Mouse (Mus musculus): ENCODE measurements around the gene Hdac11. TPM values are rescaled to one million over a fixed set of nuclear protein-coding genes. Genes with fewer than 3 reads are reported as not detected.

Gene Hdac11
- total RNA-seq, 2 experiments from 2014 or later: 173 to 178 TPM

DNA sequence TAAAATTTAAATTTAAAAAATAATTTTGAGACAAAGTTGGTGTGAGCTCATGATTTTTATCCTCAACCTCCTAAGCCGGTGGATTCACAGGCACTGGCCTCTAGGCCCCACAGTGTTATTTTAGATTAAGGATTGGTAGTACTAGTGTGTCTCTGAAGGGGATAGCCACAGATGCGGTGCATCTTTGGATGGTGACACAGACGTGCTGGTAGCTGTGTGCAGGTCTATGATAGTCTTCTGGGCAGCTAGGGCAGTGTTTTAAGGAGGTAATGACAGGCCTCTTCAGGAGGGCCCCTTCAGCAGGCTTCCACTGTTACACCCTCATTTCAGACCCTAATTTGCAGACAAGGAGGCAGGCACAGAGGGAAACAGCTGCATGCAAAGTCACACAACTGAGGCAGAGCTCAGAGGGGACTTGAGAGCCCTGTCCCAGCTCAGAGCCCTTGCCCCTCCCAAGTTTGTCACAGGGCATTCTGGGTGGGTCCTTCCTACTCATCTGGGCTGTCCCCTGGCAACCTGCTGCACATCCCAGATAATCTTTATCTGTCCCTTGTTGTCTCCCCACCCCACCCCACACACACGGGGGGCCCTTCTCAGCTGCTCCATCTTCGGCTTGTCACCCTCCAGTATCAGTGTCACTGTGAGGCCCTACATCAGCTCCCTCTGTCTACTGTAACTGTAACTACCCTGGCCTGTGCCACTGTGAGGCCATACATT, 6.9 kb downstream of the Hdac11 start:
- no peak for DNase-seq (ENCODE audit: low spot score in 2 of 2)
- intact Hi-C loops (cut with DNase I): no loop called here

DNA sequence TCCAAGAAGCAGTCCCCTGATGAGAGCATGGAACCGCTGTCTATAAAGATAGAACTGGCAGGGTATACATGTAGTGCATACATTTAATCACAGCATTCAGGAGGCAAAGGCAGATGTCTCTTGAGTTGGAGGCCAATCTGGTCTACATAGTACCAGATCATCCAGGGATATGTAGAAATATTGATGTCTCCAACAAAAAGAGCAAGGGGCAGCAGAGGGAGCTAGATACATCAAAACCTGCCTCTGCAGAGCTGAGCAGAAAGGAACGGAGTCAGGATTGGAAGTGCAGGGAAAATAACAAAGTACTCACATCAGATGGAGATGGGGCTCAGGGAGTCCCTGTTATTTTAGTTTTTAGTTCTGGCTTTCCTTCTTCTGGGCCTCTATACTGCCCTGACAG, 8.1 kb downstream of the Hdac11 start:
- DNase-seq (ENCODE audit: low spot score in 2 of 2): no peak
- intact Hi-C loops (cut with DNase I): no loop called here

GRCm38 (mm10) chr6:91165210-91165609, 8.7 kb downstream of the Hdac11 start:
- intact Hi-C loops (cut with DNase I): loop anchor here (1.0 kb wide), 1 partner anchor 112 kb away; no protein-coding TSS in a partner anchor
- DNase-seq (ENCODE audit: low spot score in 2 of 2): peak; percentile 73 to 76

DNA sequence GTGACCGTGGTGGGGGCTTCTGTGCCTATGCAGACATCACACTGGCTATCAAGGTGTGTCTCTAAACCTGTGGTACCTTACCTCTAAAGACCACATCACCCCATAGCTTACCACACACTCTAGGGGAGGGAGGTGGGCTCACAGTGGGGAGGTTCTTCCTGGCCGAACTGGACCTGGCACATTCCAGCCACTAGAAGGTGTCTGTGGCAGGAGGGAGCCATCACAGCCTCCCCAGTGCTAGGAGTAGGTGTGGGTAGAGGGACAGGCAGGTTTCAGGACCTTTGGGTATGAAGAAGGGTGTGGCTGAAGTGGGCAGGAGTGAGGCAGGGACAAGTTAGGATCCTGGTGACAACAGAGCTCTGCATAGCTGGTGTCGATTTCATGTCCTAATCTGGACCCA, 11.4 kb downstream of the Hdac11 start:
- no peak for DNase-seq (ENCODE audit: low spot score in 2 of 2)
- intact Hi-C loops (cut with DNase I): no loop called here

DNA sequence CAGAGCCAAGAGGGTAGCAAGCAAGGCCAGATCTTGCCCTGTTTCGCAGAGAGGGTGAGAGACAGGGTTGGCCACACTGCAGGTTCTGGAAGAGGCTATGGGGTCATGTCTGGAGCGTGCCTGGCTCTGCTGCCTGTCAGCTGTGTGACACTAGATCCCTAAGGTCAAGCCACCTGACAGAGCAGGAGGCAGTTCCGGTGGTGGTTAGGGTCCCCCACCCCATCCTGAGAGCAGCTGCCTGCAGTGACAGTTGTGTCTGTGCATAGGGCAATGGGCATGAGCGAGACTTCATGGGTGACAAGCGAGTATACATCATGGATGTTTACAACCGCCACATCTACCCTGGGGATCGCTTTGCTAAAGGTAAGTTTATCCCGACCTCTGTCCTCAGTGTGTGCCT, 12.7 kb downstream of the Hdac11 start:
- intact Hi-C loops (cut with DNase I): no loop called here
- no peak for DNase-seq (ENCODE audit: low spot score in 2 of 2)

DNA sequence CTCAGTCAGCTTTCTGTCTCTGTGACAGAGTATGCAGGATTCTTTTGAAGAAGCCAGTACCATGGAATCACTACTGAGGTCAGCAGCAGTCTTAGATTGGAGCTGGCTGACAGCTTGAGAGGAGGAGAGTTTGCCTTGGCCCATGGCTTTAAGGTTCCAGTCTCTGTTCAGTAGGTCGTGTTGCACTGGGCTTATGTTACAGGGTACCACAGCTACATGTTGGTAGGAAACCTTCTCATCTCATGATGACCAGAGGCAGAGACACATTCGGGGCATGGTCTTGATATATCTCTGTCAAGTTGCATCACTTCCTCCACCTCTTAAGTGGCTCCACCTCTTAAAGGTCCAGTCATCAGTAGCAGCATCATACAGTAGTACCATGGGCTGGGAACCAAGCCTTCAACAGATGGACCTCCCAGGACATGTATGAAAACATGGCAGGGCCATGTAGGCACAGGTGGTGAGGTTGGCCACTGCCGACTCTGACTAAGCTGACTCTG, 15.0 kb downstream of the Hdac11 start:
- intact Hi-C loops (cut with DNase I): loop anchor here (5.0 kb wide), 1 partner anchor 241 kb away; the partner anchor contains the start of gene Wnt7a
- no peak for DNase-seq (ENCODE audit: low spot score in 2 of 2)

- intact Hi-C loops (cut with DNase I): loop anchor here (2.0 to 5.0 kb wide), 2 partner anchors 104 to 240 kb away; partner anchors contain the start of gene Wnt7a
- DNase-seq (ENCODE audit: low spot score in 2 of 2): no peak
Measured at GRCm38 (mm10) chr6:91172381-91172780, 15.9 kb downstream of the Hdac11 start.

- intact Hi-C loops (cut with DNase I): loop anchor here (2.0 to 5.0 kb wide), 2 partner anchors 103 to 239 kb away; partner anchors contain the start of gene Wnt7a
- peak in 1 of 2 experiments; percentile 57 for DNase-seq (ENCODE audit: low spot score in 2 of 2)
Measured at GRCm38 (mm10) chr6:91173221-91173880, 16.9 kb downstream of the Hdac11 start.

DNA sequence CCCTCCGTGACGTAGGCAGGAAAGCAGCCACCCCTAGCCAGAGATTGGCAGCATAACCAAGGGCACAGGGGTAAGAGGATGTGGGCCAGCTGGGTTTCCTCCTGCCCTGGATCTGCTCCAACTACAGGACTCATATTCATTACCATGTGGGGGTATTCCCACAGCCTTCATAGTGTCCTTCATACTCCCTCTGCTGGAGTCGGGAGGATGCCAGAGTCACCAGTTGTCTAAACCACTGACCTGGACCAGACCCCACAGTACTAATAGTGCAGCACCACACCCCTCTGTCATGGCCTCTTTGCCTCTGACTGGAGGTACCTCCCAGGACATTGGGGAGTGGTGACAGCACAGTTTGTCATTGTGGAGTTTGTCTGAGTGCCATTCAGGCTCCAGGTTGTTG, 17.7 kb downstream of the Hdac11 start:
- intact Hi-C loops (cut with DNase I): loop anchor here (5.0 kb wide), 1 partner anchor 238 kb away; the partner anchor contains the start of gene Wnt7a
- no peak for DNase-seq (ENCODE audit: low spot score in 2 of 2)

GRCm38 (mm10) chr6:91180767-91181171, 24.3 kb downstream of the Hdac11 start:
- intact Hi-C loops (cut with DNase I): no loop called here
- no peak for DNase-seq (ENCODE audit: low spot score in 2 of 2)

DNA sequence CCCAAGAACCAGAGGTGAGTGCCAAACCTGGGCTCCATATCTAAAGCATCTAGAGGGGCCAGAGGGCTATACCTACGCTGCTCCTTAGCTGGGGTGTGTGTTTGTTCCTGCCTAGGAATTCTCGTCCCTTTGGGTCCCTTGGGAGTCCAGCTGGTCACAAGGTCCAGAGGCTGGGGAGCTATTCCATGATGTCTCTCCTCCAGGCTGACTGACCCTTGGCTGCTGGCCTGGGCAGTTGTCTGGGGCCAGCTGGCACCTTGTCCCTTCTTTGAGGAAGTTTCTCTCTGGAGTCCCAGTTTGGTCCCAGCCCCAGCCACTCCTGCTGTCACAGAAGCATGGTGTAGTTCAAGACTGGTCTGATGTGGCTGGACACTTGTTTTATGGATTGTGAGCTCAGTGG, 24.9 kb downstream of the Hdac11 start:
- DNase-seq (ENCODE audit: low spot score in 2 of 2): no peak
- intact Hi-C loops (cut with DNase I): no loop called here

- DNase-seq (ENCODE audit: low spot score in 2 of 2): no peak
- intact Hi-C loops (cut with DNase I): no loop called here
Measured at GRCm38 (mm10) chr6:91182075-91182490, 25.6 kb downstream of the Hdac11 start.

DNA sequence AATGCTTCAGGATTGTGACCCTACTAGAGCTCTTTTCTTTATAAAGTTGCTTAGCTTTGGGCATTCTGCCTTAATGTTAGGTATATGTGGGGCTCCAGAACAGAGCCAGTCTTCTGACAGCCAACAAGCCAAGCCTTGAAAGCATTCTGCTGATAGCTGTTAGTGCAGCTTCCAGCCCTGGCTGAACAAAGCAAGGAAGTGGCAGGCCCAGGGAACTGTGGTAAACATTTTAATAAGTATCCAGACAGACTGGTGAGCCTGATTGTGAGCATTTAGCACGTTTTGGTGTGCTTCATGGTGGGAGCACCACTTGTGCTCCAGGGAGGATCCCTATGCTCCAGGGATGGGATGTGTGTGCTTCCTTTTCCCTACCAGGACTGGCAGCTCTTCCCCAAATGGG, 26.6 kb downstream of the Hdac11 start:
- DNase-seq (ENCODE audit: low spot score in 2 of 2): no peak
- intact Hi-C loops (cut with DNase I): no loop called here

GRCm38 (mm10) chr6:91183980-91184379, 27.5 kb downstream of the Hdac11 start:
- intact Hi-C loops (cut with DNase I): no loop called here
- DNase-seq (ENCODE audit: low spot score in 2 of 2): no peak

DNA sequence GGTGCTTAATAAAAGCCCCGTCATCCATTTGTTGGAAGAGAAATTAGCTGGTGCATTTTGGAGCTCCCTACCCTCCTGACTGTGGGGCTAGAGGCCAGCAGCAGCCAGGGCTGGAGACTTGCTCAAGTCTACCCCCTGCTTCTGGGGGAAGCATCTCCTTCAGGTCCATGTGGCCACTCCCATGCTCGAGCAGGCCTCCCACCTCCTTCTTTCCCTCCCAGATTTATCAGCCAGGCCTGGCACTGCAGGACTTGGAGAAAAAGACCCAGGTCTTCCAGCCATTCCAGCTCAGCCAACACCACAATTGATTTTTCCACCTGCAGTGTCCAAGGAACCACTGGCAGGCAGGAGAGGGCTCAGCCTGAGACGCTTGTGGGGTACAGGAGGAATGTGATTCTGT, 28.3 kb downstream of the Hdac11 start:
- intact Hi-C loops (cut with DNase I): loop anchor here (5.0 kb wide), 1 partner anchor 43 kb away; no protein-coding TSS in a partner anchor
- DNase-seq (ENCODE audit: low spot score in 2 of 2): no peak

- DNase-seq (ENCODE audit: low spot score in 2 of 2): no peak
- intact Hi-C loops (cut with DNase I): loop anchor here (5.0 kb wide), 1 partner anchor 42 kb away; no protein-coding TSS in a partner anchor
Measured at GRCm38 (mm10) chr6:91185502-91185901, 29.0 kb downstream of the Hdac11 start.

DNA sequence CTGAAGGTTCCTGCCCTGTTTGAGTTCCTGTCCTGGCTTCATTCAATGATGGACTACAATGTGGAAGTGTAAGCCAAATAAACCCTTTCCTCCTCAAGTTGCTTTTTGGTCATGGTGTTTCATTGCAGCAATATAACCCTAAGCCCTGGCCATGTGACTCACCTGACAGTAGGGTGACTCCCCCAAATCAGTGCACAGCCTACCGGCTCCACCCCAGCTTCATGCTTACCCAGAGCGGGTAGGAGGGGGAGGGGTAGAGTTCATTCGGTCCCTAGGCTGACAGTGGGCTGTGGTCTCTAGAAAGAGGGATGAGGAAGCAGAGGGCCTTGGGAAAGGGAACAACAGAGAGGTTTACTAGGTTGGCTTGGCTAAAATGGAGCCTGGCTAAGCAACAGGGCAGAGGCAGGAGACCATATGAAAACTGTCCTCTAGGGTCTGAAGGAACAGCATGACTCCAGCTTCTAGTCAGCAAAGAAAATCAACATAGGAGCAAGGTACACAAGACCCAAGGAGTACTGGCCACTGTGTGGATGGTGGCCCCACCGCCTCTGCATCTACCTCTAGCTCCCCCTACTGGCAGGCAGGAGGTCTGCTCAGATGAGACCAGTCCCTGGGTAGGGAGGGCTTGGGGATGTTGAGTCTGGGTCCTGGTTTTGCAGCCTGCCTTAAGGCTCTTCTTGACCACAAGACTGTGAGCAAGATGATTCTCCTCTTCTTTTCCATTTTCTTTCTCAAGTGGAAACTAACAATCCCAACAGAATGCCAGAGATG, 29.9 kb downstream of the Hdac11 start:
- intact Hi-C loops (cut with DNase I): loop anchor here (5.0 kb wide), 1 partner anchor 41 kb away; no protein-coding TSS in a partner anchor
- DNase-seq (ENCODE audit: low spot score in 2 of 2): no peak

DNA sequence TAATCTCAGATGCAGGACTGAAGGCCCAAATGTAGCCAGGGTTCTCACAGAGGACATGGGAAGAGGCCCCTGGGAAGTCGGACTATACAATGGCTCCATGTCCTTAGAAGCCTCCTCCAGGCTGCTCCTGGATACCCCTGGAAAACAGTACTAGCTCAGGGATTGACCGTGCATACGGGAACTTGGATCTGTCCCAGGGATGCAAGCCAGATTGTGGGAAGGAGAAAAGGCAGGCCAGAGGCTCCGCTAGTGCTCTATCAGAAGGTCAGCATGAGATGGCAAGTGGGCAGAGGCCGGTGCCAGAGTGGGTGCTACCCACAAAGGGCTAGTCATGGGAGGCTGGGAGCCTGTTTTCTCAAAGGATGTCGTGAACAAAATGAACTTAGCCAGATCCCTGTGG, 30.5 kb downstream of the Hdac11 start:
- intact Hi-C loops (cut with DNase I): loop anchor here (5.0 kb wide), 1 partner anchor 40 kb away; no protein-coding TSS in a partner anchor
- DNase-seq (ENCODE audit: low spot score in 2 of 2): no peak

- DNase-seq (ENCODE audit: low spot score in 2 of 2): no peak
Measured at GRCm38 (mm10) chr6:91187871-91188270, 31.4 kb downstream of the Hdac11 start.

GRCm38 (mm10) chr6:91189971-91190370, 33.5 kb downstream of the Hdac11 start:
- no peak for DNase-seq (ENCODE audit: low spot score in 2 of 2)
- intact Hi-C loops (cut with DNase I): loop anchor here (5.0 kb wide), 1 partner anchor 37 kb away; no protein-coding TSS in a partner anchor

More at GRCm38 (mm10) chr6:91187871-91188270, 31.4 kb downstream of the Hdac11 start:
- intact Hi-C loops (cut with DNase I): loop anchor here (5.0 kb wide), 1 partner anchor 39 kb away; no protein-coding TSS in a partner anchor
